Mouse (Mus musculus) thymus, adult 2 months (tissue): ENCODE results near the gene Cnot3.

Source experiments
- CTCF ChIP-seq: fragments of 200-500 bp; IDR thresholded peaks from 2 replicates; pipeline ENCODE4 v1.5.1; 2012; ENCODE audit warnings: mild to moderate bottlenecking, control low read depth, low read length, moderate library complexity, borderline replicate concordance; ENCODE audit not compliant: control insufficient read depth, poor library complexity, insufficient read depth; ENCODE audit errors: extremely low read depth
- POLR2A ChIP-seq: fragments of 200-500 bp; IDR thresholded peaks from 2 replicates; pipeline ENCODE4 v1.6.1; 2012; ENCODE audit warnings: mild to moderate bottlenecking, low read length, control low read depth, moderate library complexity; ENCODE audit not compliant: control insufficient read depth, poor library complexity, insufficient read depth; ENCODE audit errors: extremely low read depth

DNA sequence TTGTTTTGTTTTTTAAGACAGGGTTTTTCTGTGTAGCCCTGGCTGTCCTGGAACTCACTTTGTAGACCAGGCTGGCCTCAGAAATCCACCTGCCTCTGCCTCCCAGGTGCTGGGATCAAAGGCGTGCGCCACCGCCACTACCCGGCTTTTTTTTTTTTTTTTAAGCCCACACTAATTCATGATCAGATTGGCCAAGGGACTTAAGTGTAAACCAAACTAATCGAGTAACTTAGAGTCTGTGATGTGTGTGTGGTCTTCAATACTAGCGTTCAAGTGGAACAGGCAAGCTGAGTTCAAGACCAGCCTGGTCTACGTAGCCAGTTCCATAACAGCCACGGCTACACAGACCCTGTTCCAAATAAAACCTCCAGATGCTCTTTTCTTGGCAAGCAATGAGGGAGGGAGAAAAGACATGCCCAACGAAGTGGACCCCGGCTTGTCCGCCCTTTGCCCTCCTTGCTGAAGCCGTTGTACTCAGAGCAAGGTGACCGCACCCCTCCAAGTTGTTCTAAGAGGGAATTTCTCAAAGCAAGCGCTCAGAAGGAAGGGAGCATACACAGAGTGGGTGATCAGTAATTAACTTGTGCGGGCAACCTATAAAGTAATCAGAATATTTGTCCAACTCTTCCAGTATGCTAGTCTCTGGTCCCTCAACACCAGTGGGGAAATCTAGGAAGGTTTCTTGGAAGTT lies 19.6 kb downstream of the Cnot3 start:
- no peak for TF ChIP-seq POLR2A
- TF ChIP-seq CTCF, result no peak
